Mouse (Mus musculus): ENCODE measurements around the gene Per3.

Gene Per3

DNA sequence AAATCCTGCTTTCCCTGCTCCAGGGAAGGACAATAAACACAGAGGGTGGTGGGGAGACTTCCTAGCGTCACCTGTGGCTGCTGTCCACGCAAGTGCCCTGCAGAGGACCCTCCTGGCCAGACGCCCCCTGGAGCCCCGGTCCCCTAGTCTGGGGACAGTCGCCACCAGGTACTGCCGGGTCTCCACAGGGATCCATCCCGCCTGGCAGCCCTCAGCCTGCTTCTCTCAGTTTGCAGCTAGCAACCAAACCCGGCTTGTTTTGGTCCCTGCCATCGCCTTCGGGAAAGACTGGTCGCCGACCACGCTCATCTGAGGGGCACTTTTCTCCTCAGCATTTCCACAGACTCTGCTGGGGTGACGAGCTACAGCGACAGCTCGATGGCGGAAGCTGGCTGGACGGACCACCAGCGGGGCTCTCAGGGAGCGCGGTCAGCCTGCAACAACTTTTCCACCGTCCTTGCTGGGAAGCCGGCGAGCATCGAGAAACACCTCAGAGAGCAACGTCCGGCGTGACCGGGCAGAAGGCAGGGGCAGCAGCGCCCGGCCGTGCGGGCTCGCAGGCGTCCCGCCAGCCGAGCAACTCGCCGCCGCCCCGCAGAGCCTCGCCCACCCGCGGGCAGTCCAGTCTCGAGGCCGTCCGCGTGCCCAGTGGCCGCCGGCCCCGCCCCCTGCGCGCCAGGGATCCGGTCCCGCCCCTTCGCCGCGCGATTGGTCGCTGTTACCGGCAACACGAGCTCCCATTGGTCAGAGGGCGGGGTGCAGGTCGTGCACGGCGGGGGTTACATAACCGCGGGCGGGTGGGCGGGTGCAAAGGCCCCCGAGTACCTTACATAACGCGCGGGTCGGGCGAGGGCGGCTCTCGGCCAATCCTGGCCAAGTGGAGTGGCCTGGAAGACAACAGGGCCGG is at the start of gene Per3:
Per3 (minus strand) TSS at position 629 of the 907 bp plus-strand sequence.
- DNase-seq: peak; percentile 91 to 97

DNA sequence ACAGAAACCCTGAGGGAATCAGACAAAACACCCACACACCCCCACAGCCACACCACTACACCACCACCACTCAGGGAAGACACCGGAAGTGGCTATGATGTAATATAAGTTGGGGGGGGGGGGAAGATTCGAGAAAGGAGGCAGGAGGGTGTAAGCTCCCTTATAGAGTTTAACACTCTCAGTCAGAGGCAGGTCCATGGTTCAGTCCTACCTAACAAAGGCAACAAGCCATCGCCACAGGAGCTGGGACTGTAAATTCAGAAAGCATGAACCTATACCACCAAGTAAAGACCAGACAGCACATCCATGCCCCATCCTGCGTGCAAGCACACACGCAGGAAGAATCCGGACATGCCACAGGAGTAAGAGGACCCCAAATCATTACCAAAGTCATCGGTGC is 44.8 kb upstream of the Per3 start, which contains the start of gene Gm13090:
Gm13090 (plus strand) TSS at position 301 of the 400 bp plus-strand sequence.
- DNase-seq: no peak

DNA sequence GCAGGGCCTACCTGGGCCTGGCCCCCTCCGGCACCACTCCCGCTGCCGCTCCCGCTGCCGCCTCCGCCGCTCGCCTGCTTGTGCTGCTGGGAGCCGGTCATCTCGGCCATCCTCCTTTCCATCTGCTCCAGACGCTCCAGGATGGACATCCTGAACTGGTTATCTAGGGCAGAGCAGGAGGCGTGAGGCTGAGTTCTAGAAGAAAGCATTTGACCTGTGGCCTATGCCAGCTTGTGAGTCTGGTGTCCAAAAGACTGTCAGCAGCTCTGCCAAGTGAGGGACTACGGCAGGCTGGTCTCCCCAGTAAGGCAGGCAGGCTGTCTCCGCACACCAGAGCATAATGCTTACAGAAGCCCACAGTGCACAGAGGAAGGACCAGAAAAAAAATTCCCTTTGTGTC is 44.4 kb upstream of the Per3 start:
- no peak for DNase-seq

- DNase-seq: no peak
These were observed 42.9 kb upstream of the Per3 start for GRCm38 (mm10) chr4:151087358-151087757.

DNA sequence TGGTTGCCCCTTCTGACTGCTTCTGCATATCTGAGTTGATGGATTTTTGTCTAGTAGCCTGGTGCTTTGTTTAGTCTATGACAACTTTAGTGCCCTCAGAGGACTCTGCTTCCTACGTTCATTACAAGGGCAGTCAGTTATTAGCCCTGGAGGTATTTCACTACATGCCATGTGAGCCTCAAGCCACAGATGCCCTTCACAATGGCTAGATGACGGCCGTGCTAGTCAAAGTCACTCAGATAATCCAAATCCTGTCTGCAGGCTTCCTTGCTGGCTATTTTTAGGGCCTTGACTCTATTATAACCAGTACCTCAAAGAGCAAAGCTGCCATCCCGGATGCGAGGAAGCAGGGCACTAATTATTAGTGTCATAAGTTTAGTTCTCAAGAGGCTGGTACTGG is 38.6 kb upstream of the Per3 start:
- DNase-seq: no peak

- DNase-seq: no peak
These were observed 37.5 kb upstream of the Per3 start for GRCm38 (mm10) chr4:151081977-151082376.

DNA sequence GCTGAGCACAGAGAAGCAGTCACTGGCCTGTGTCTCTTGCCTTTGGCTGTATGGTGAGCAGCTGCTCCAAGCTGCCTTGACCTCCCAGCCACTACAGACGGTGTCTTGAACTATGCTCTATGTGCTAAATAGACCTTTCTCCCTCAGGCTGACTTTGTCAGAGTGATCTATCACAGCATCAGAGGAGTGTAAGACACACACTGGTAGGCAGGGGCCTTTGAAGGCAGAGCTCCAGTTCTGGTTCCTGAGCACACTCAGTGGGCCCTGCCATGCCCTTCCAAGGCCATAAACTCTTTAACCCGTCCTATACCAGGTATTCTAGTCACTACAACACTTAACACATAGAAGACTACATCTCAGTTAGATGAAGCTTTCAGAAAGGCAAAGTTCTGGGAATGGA is 36.9 kb upstream of the Per3 start:
- DNase-seq: no peak

- DNase-seq: no peak
These were observed 30.4 kb upstream of the Per3 start for GRCm38 (mm10) chr4:151074817-151075216.

GRCm38 (mm10) chr4:151073108-151073744 is 28.8 kb upstream of the Per3 start:
- peak in 1 of 2 experiments; percentile 65 for DNase-seq

DNA sequence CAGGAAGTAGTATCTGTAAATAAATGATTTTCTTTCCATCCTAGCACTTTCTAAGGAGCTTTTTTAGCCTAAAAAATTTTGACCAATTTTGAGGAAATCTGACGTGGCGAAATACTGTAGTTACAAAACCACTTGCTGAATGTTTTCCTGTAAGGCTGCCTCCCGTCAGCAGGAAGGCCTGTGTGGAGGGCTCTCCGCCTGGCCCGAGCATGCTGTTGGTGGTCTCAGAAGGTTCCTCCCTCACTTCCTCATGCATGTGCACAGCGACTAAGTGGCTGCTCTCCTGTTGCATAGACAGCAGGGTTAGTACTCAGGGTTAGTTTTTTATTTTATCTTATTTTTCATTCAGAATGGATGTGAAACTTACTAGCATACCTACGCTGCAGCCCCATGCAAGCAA is 26.5 kb upstream of the Per3 start:
- no peak for DNase-seq

DNA sequence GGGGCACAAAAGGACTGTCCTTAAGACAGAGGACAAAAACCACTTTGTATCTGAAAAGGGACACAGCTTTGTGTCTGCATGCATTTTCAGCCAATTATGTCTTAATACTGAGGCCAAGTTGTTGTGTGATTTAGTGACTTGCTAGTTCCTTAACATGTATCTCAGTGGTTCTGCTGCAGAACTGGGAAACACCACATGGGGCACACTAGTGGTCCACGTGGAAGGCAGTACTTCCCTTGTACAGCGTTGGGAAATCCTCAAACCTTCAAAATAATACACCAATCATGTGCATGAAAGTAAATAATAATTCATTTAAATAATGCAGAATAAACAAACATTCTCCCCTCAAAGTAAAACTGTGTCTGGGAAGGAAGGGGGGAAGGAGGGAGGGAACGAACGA is 24.3 kb upstream of the Per3 start:
- DNase-seq: no peak

- DNase-seq: no peak
These were observed 15.1 kb upstream of the Per3 start for GRCm38 (mm10) chr4:151059566-151059965.

DNA sequence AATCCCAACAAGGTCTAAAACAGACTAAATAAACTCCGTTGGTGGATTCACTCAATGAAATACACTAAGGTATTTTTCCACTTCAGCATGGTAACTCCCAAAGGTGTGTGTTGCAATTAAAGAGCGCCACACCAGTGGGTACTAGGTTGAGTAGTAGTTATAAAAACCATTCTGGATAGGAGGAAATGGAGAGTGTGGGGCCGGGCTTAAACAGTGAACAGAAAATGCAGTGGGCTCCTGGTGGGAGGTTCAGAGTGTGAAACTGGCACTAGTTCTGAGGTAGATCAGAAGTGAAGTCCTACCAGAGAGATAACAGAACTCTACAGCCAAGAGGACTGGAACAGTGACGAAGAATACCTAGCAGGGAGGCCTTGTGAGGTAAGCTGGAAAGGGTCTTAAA is 14.2 kb upstream of the Per3 start:
- no peak for DNase-seq

DNA sequence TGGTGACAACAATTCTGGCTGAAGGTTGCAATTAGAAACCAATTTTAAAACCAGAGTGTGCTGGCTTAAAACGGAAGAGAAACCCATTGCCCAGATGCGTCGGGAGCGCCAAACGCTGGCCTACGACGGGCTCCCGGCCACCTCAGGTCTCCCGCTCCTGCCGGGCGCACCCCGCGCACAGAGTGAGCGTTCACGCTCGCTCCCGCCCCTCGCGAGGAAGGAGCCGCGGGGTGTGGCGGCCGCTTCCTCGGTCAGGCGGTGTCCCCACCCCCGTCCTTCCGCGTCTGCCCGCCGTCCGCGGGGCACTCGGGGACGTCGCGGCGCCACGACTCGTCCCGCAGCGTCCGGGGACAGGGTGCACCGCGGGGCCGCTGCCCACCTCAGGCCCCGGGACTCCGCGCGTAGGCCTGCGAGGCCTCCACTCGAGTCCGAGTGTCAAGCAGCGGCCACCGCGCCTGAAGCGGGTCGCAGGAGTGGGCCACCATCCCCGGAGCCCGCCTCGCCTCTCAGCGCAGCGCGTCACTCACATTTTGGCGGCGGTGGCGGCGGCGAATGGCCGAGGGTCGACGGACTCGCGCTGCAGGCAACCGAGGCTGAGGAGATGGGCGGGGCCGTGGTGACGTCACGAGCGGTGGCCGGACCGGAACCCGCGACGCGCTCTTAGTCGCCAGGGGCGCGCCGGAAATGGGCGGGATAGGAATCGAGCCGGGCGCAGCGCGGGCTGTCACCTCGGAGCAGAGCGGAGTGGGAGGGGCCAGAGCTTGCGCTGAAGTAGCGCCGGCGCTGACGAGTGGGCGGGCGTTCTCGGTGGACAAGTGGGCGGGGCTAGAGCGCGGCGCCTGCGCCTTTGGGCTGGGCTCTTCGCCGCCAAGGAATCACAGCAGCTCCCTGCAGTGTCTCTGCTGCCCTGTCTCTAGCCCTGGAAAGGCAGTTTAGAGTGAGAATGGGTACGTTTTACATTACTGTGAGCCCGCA is 13.2 kb upstream of the Per3 start, which contains the start of gene Vamp3:
Vamp3 (minus strand) TSS at position 617 of the 975 bp plus-strand sequence.
- DNase-seq: peak; percentile 98 to 99

DNA sequence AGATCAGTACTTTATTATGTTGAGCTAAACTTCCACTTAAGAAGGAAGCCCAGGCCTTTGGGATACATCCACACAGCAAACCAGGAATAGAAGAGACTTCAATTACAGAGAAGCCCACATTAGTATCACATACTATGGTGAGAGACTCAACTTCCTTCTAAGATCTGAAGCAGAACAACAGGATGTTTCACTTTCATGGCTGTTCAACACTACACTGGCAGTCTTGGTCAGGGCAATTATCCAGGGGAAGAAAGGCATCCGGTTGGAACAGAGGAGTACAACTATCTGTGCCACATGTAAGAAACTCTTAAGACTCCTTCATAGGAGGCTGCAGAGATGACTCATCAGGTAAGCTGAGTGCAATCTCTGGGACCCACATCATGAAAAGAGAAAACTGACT is 6.7 kb upstream of the Per3 start:
- DNase-seq: no peak

GRCm38 (mm10) chr4:151046524-151046923 is 2.1 kb upstream of the Per3 start:
- DNase-seq: no peak

- DNase-seq: no peak
These were observed 592 bp upstream of the Per3 start for GRCm38 (mm10) chr4:151044944-151045570.

GRCm38 (mm10) chr4:151043281-151043680 is 1.2 kb downstream of the Per3 start:
- no peak for DNase-seq

DNA sequence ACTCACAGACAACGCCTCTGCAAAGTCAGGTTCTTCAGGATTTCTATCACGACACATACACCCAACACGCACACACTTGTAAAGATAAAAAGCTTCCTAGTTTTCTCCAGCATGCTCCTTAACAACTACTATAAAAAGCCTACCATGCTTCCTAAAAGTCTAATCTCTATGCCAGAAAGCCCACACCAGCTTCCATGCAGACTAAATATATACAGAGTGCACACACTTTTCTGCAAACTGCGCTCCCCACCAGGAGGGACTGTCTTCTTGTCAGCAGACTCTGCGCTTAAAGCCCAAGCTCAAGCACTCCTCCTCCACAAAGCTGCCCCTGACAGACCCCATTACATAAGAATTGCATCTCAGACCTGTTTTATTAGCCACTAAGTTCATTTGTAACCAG is 3.0 kb downstream of the Per3 start:
- DNase-seq: no peak

DNA sequence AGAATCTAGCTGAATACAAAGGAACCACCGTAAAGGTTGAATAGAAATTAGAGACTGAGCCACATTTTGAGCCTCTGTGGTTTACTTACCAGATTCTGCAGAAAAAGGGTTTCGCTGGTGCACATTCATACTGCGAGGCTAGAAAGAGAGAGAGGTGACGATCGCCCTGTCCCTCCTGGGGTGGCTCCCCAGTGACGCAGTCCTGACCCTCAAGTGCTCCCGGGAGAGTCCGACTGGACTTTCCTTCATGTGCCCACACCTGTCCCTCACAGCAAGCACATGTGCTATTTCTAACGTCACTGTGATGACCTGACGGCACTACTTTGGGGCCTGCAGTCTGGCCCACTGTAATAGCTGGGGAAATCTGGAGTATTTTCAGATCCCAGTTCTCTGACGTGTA is 6.7 kb downstream of the Per3 start:
- no peak for DNase-seq

DNA sequence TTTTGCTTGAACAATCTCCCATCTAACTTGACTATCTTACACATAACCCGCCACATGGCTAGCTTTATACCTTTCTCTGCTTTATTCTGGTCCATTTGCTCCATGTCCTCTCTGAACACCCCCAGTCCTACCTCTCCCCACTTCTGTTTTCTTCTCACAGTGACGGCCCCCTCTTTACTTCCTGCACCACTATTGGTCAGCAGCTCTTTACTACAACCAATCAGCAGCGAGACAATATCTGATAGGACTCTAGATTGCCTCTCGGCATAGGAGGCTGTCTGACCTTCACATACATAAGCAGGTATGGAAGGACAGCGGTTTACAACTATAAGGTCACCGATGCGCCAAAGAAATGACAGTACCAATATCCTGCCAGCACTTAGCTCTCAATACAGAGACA is 7.9 kb downstream of the Per3 start:
- DNase-seq: no peak

DNA sequence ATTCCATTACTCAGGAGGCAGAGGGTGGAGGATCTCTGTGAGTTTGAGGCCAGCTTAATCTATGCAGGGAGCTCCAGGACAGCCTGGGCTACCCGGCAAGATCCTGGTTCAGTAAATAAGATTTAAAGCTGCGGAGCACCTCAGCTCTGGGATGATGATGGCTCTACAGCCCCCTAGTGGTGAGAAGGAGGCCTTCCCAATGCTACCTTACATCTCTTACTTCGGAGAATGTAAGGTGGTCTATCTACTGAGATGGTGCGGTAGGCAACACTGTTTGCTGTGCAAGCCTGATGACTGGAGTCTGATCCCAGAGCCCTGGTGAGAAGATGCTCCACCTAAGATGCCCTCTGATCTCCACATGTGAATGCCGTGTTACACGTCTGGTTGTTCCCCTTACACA is 17.5 kb downstream of the Per3 start:
- DNase-seq: no peak
